Mouse (Mus musculus) G1E (cell line): ENCODE results near the gene OR5BS1P. TPM values are rescaled to one million over a fixed set of nuclear protein-coding genes. Genes with fewer than 3 reads are reported as not detected.
"Not testable (repeated sequence)": the region's sequence is repeated elsewhere in the genome, so short reads cannot be mapped to it uniquely, and the experiment has no call there.

Experiments
- ATAC-seq: 2 replicates; pipeline ENCODE4 v1.8.0; 2016; ENCODE audit warnings: mild to moderate bottlenecking; ENCODE audit not compliant: insufficient number of reproducible peaks, poor library complexity, low FRiP score, severe bottlenecking; ENCODE audit errors: extremely low read depth
- DNase-seq: peaks from one replicate; pipeline ENCODE4 v3.0.0; 2012; ENCODE audit warnings: low spot score
- H3K27me3 ChIP-seq: 2 replicates; pipeline ENCODE4 v1.6.1; 2012; ENCODE audit warnings: mild to moderate bottlenecking, low read length, inconsistent platforms; ENCODE audit not compliant: insufficient read depth
- H3K36me3 ChIP-seq: replicated peaks from 2 replicates; pipeline ENCODE3; 2012; ENCODE audit warnings: mild to moderate bottlenecking, inconsistent platforms
- H3K4me1 ChIP-seq: 2 replicates; pipeline ENCODE4 v1.6.1; 2012; ENCODE audit warnings: low read depth, low read length, inconsistent platforms, mixed read lengths; ENCODE audit not compliant: insufficient read depth
- H3K4me3 ChIP-seq: 2 replicates; pipeline ENCODE4 v1.5.1; 2012; ENCODE audit warnings: low read depth, mild to moderate bottlenecking, inconsistent platforms, low read length, moderate library complexity, mixed read lengths
- H3K9me3 ChIP-seq: replicated peaks from 2 replicates; pipeline ENCODE4 v1.6.1; 2012; ENCODE audit warnings: inconsistent platforms
- CTCF ChIP-seq: IDR thresholded peaks from 2 replicates; pipeline ENCODE4 v1.5.1; 2012; ENCODE audit warnings: low read depth, low read length, inconsistent platforms, mixed read lengths
- GATA1 ChIP-seq: IDR thresholded peaks from 2 replicates; pipeline ENCODE4 v1.6.1; 2012; ENCODE audit warnings: borderline replicate concordance, low read length, inconsistent platforms, mixed read lengths
- GATA2 ChIP-seq: IDR thresholded peaks from 2 replicates; pipeline ENCODE4 v1.6.1; 2012; ENCODE audit warnings: low read depth, low read length, inconsistent platforms, borderline replicate concordance
- POLR2AphosphoS5 ChIP-seq: IDR thresholded peaks from 2 replicates; pipeline ENCODE4 v1.6.1; 2012; ENCODE audit warnings: low read depth, low read length, inconsistent platforms; ENCODE audit not compliant: insufficient replicate concordance
- TAL1 ChIP-seq: conservative IDR thresholded peaks from 2 replicates; pipeline ENCODE4 v1.6.1; 2012; ENCODE audit warnings: low read depth, low read length, inconsistent platforms, mixed read lengths
- polyA plus RNA-seq: library from polyadenylated mRNA; stranded (reverse); fragments of >175 nt; gene quantifications from 2 replicates; pipeline ENCODE4 v1.2.3, GENCODE M21; 2012
- total RNA-seq, 2 experiments: library from RNA; stranded (forward) in 1 of 2; stranded (reverse) in 1 of 2; fragments of 200-1000 nt in 1 of 2; fragments of >200 nt in 1 of 2; fragmentation: Nextera tagmentation in 1 of 2; gene quantifications; 2 replicates each; pipeline ENCODE4 v1.2.3; 2014 to 2017

Gene OR5BS1P
- total and polyA plus RNA-seq, 3 experiments = 0.11 TPM; not detected in 2

DNA sequence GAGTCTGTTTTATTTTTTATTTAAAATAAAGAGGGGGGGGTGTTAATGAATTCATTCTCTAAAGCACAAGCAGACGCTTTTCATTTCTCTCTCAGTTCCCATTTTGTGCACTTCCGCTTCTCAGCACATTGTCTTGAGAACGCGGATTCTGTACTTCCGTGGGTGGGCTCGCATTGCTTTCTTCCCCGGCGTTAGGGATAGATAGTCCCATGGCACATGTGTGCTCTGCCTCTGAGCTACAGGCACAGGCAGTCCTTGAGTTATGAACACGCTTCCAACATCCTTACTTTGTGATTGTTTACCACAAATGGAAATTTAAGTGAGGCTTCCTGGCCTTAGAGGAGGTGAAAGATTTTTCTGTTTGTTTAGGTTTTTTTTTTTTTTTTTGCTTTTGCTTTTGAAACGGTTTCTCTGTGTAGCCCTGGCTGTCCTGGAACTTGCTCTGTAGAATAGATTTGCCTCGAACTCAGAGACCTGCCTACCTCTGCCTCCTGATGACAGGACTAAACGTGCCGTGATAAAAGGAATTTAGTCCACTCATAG lies 41.8 kb downstream of the OR5BS1P start:
- no peak overlapping the region for H3K4me3 ChIP-seq
- TF ChIP-seq GATA2 = no peak
- TF ChIP-seq TAL1 = no peak
- TF ChIP-seq CTCF = no peak
- TF ChIP-seq GATA1 = no peak
- TF ChIP-seq POLR2AphosphoS5 = no peak
- no peak for ATAC-seq
- H3K4me1 ChIP-seq = peaks cover 38% of the 10 kb centered on the region
- DNase-seq = no peak
- no peaks in the 10 kb centered on the region for H3K36me3 ChIP-seq
- no peaks in the 10 kb centered on the region for H3K9me3 ChIP-seq
- peaks cover 19% of the 10 kb centered on the region for H3K27me3 ChIP-seq

DNA sequence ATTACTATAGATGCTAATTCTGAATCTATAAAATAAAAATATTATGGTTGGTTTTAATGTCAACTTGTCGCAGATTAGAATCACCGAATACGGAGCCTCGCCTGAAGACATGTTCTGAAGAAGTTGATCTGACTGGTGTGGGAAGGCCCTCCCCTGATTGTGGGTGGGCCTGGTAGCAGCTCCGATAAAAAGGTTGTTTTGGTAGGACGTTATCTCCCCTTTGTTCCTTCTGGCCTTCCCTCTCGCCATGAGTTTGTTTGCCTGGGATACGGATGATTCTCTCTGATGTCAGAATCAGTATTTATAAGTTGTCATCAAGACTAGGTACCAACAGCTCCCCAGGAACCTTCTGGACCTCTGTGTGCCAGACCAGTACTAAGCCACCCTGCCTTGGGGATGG lies 42.5 kb downstream of the OR5BS1P start:
- TF ChIP-seq GATA2 = no peak
- no peaks in the 10 kb centered on the region for H3K9me3 ChIP-seq
- H3K36me3 ChIP-seq = peaks cover 6% of the 10 kb centered on the region
- H3K4me1 ChIP-seq = peaks cover 38% of the 10 kb centered on the region
- H3K4me3 ChIP-seq = no peak overlapping the region
- H3K27me3 ChIP-seq = peaks cover 19% of the 10 kb centered on the region
- ATAC-seq = no peak
- DNase-seq = no peak

DNA sequence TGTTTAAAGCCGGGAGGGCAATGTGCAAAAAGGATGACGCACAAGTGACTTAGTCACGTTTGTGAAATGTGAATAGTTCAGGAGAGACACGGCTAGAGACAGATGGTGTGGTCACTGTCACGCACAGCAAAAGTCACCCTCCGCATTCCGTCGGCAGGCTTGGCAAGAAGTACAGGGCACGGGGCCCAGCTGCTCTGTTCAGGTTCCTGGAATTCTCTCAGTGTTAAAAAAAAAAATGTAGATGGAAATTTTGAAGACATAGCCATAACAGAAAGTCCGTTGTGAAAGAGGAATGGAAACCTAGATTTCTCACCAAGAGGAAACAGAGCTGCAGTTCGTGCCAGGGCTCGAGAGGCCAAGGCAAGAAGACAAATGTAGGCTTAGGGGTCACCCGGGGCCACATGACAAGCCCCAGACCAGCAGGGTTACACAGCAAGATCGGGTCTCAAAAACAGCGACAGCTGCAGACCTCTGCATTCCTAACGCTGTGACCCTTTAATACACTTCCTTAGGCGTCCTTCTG lies 43.2 kb downstream of the OR5BS1P start:
- Histone ChIP-seq H3K4me1 (peaks cover 42% of the 10 kb centered on the region), H3K36me3 (peaks cover 12% of the 10 kb centered on the region), H3K9me3 (no peaks in the 10 kb centered on the region), H3K4me3 (no peak overlapping the region), H3K27me3 (peaks cover 14% of the 10 kb centered on the region)
- DNase-seq (no peak), ATAC-seq (no peak)
- TF ChIP-seq GATA2 (no peak), POLR2AphosphoS5 (no peak), TAL1 (no peak), GATA1 (no peak), CTCF (no peak)

DNA sequence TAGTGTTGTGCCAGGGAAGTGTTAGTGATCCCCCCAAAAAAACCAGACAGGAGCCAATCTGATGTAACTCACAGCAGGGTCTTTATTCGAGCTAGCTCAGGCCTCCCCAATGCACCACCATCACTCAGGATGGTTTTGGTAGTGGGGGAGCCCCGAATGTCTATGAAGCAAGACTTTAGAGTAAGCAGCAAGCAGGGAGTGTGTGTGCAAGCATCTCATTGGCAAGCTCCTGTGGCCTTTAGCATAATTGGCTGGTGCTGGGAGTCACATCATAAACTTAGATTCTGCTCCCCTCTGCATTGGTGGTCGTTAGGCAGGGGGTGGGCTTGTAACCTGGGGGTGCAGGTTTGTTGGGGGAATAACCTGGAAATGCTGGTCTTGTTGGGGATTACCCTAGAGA lies 44.0 kb downstream of the OR5BS1P start:
- H3K9me3 ChIP-seq = not testable (repeated sequence)

DNA sequence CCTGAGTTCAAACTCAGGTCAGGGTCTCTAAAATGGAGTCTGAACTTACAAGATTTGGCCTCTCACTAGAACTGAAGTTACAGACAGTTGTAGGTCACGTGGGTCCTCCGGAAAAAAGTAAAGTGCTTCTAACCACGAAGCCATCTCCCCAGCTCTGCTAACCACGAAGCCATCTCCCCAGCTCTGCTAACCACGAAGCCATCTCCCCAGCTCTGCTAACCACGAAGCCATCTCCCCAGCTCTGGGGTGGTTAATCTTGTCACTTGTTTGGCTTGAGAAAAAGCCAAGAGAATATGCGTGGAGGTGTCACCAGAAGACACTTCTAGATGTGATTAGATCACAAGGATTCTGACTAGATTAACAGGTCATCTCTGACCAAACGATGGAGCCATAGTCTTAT lies 44.5 kb downstream of the OR5BS1P start:
- ATAC-seq = 0 out of 2 replicates have a peak, but pooled peaks have one; percentile 9
- TF ChIP-seq CTCF (no peak), TAL1 (no peak), GATA1 (no peak), POLR2AphosphoS5 (no peak), GATA2 (no peak)
- DNase-seq = no peak

More for the DNA sequence above, 44.0 kb downstream of the OR5BS1P start:
- not testable (repeated sequence) for DNase-seq, H3K4me3 ChIP-seq, H3K27me3 ChIP-seq, ATAC-seq
- Histone ChIP-seq H3K4me1 (peaks cover 50% of the 10 kb centered on the region), H3K36me3 (peaks cover 19% of the 10 kb centered on the region)

DNA sequence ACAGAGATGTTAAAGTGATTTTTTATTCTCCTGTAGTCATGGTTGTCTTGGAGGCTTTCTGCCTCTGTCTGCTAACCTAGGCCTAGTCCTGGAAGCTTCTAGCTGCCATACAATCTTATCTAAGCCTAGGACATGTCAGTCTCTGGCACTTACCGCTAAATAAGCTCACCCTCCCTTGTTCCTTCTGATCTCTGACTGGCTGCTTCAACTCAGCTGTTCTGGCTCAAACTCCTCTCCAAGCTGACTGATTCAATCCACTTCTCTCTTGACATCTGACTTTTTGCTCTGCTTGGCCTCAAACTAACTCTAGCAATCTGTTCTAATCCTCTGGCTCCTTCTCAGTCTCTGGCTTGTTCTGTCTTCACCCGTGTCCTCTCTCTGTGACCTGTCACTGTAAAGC lies 45.1 kb downstream of the OR5BS1P start:
- H3K4me1 ChIP-seq = peaks cover 50% of the 10 kb centered on the region
- not testable (repeated sequence) for DNase-seq, ATAC-seq

More for the DNA sequence above, 44.5 kb downstream of the OR5BS1P start:
- no peaks in the 10 kb centered on the region for H3K9me3 ChIP-seq
- H3K4me1 ChIP-seq = peaks cover 50% of the 10 kb centered on the region
- H3K27me3 ChIP-seq = peaks cover 5% of the 10 kb centered on the region; the same call in 1 of the 2 replicates
- no peak overlapping the region for H3K4me3 ChIP-seq
- peaks cover 19% of the 10 kb centered on the region for H3K36me3 ChIP-seq

More for the DNA sequence above, 45.1 kb downstream of the OR5BS1P start:
- peaks cover 25% of the 10 kb centered on the region for H3K36me3 ChIP-seq
- H3K4me3 ChIP-seq, H3K9me3 ChIP-seq, H3K27me3 ChIP-seq: not testable (repeated sequence)
